Mouse (Mus musculus): ENCODE measurements at regions not wholly inside any gene's neighbourhood (a gene's known extent, or its start where the extent isn't known, plus 50 kb on each side); places are given as distances from the start of the nearest gene placed in this dataset.
"Not testable (repeated sequence)": the region's sequence is repeated elsewhere in the genome, so short reads cannot be mapped to it uniquely, and the experiment has no call there.

DNA sequence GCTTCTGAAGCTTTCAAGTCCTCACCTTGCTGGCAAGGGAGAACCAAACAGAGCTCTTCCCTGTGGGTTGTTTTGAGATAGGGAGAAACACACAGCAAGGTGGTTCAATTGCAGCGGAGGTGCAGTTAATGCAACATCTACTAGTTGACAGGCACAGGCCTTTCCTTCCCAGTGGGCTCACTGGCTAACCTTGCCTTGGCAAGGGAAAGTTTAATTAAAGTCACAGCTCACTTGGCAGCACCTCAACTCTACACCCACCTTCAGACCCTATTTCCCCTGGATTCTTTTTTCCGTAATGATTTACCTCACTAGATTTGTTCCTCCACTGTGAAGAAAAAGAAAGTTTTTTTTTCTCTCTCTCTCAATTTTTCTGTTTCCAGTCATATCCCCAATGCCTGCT is 314.5 kb downstream of the Tlr4 start:
- Histone ChIP-seq H3K9ac (ENCODE audit: low read depth, low read length) (no peak overlapping the region), H3K27me3 (ENCODE audit: control insufficient read depth, insufficient read depth, low read depth, low read length) (no peaks in the 10 kb centered on the region), H3K27ac (ENCODE audit: low read length) (no peak overlapping the region), H3K4me3 (ENCODE audit: low read depth, low read length) (no peak overlapping the region), H3K4me1 (ENCODE audit: control insufficient read depth, insufficient read depth, low read length) (no peaks in the 10 kb centered on the region), H3K9me3 (replicated peaks; ENCODE audit: control insufficient read depth, low read length, poor library complexity, severe bottlenecking) (no peaks in the 10 kb centered on the region), H3K36me3 (ENCODE audit: control insufficient read depth, insufficient read depth, low read length) (no peaks in the 10 kb centered on the region), H3K4me2 (ENCODE audit: low read length) (no peak overlapping the region)
- ATAC-seq, result no peak
- 94% methylated on average over 2 of the region's 2 CpGs for WGBS

GRCm38 (mm10) chr4:67148521-67148920 is 321.1 kb downstream of the Tlr4 start:
- Histone ChIP-seq H3K4me3 (ENCODE audit: low read depth, low read length) (no peak overlapping the region), H3K4me1 (ENCODE audit: control insufficient read depth, insufficient read depth, low read length) (no peaks in the 10 kb centered on the region), H3K9me3 (replicated peaks; ENCODE audit: control insufficient read depth, low read length, poor library complexity, severe bottlenecking) (no peaks in the 10 kb centered on the region), H3K4me2 (ENCODE audit: low read length) (no peak overlapping the region), H3K9ac (ENCODE audit: low read depth, low read length) (no peak overlapping the region), H3K27me3 (ENCODE audit: control insufficient read depth, insufficient read depth, low read depth, low read length) (no peaks in the 10 kb centered on the region), H3K36me3 (ENCODE audit: control insufficient read depth, insufficient read depth, low read length) (no peaks in the 10 kb centered on the region), H3K27ac (ENCODE audit: low read length) (no peak overlapping the region)
- no peak for ATAC-seq
- WGBS, result 65% methylated on average over 2 of the region's 2 CpGs

DNA sequence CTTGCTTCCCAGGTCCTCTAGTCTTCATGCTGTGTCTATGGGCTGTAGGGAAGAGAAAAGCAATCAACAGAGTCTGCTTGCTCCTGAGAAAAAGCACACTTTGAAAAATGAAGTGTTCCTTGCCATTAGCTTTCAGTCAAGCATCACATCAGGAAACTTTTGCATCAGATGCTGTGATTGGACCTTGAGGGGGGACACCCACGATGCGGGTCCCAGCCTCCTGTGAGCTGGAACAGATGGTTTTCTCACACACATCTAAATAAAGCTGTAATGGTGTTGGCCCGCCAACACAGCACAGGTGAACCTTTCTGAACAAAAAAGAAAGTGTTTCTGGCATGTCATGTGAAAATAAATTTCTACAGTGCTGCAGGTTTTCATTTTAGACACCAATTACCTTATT is 335.3 kb downstream of the Tlr4 start:
- Histone ChIP-seq H3K4me3 (ENCODE audit: low read depth, low read length) (no peak overlapping the region), H3K9me3 (replicated peaks; ENCODE audit: control insufficient read depth, low read length, poor library complexity, severe bottlenecking) (no peaks in the 10 kb centered on the region), H3K9ac (ENCODE audit: low read depth, low read length) (no peak overlapping the region), H3K27ac (ENCODE audit: low read length) (no peak overlapping the region), H3K36me3 (ENCODE audit: control insufficient read depth, insufficient read depth, low read length) (no peaks in the 10 kb centered on the region), H3K27me3 (ENCODE audit: control insufficient read depth, insufficient read depth, low read depth, low read length) (no peaks in the 10 kb centered on the region), H3K4me1 (ENCODE audit: control insufficient read depth, insufficient read depth, low read length) (no peaks in the 10 kb centered on the region), H3K4me2 (ENCODE audit: low read length) (no peak overlapping the region)
- WGBS, result 76% methylated on average over 3 of the region's 3 CpGs
- no peak for ATAC-seq

DNA sequence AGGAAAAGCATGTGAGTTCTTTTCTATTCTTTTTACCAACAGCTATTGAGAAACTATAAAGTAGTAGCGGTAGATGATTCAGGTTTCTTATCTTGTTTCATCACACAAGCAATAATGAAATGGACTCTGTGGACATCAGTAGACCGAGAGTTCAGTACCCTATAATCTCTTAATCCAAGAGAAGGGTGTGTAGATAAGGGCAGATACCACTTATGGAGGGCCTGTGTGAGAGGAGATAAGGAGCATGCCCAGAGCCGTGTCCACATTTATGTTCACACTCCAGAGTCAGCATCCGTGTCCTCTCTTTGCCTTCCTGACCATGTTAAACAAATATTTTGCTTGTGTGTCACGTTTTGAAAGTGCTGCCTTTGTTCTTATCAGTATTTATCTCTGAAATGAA is 340.3 kb downstream of the Tlr4 start:
- Histone ChIP-seq H3K27me3 (ENCODE audit: control insufficient read depth, insufficient read depth, low read depth, low read length) (no peaks in the 10 kb centered on the region), H3K4me3 (ENCODE audit: low read depth, low read length) (no peak overlapping the region), H3K9ac (ENCODE audit: low read depth, low read length) (no peak overlapping the region), H3K27ac (ENCODE audit: low read length) (no peak overlapping the region), H3K4me1 (ENCODE audit: control insufficient read depth, insufficient read depth, low read length) (no peaks in the 10 kb centered on the region), H3K36me3 (ENCODE audit: control insufficient read depth, insufficient read depth, low read length) (no peaks in the 10 kb centered on the region), H3K9me3 (replicated peaks; ENCODE audit: control insufficient read depth, low read length, poor library complexity, severe bottlenecking) (no peaks in the 10 kb centered on the region), H3K4me2 (ENCODE audit: low read length) (no peak overlapping the region)
- WGBS, result 70% methylated on average over 5 of the region's 5 CpGs
- ATAC-seq, result no peak

- Histone ChIP-seq H3K27me3 (ENCODE audit: control insufficient read depth, insufficient read depth, low read depth, low read length) (no peaks in the 10 kb centered on the region), H3K4me1 (ENCODE audit: control insufficient read depth, insufficient read depth, low read length) (no peaks in the 10 kb centered on the region), H3K4me3 (ENCODE audit: low read depth, low read length) (no peak overlapping the region), H3K9me3 (replicated peaks; ENCODE audit: control insufficient read depth, low read length, poor library complexity, severe bottlenecking) (no peaks in the 10 kb centered on the region), H3K4me2 (ENCODE audit: low read length) (no peak overlapping the region), H3K27ac (ENCODE audit: low read length) (no peak overlapping the region), H3K9ac (ENCODE audit: low read depth, low read length) (no peak overlapping the region), H3K36me3 (ENCODE audit: control insufficient read depth, insufficient read depth, low read length) (no peaks in the 10 kb centered on the region)
- ATAC-seq, result no peak
- 82% methylated on average over 2 of the region's 2 CpGs for whole genome bisulfite sequencing
Measured at GRCm38 (mm10) chr4:67187725-67188510, 360.5 kb downstream of the Tlr4 start.

DNA sequence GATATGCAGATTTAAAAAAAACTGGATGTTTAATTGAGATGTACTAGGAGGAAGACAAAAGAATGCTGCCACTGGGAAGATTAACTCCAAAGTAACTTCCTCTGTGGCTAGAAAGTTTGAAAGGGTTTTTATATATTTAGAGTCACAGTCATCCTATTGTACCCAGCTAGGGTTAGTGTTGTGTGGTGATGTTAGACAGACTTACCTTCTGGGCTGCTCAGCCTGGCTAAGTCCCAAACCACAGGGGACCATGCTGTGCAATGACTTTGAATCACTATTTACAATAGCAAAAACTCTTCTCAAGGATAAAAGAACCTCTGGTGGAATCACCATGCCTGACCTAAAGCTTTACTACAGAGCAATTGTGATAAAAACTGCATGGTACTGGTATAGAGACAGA is 363.2 kb downstream of the Tlr4 start:
- no peak for ATAC-seq
- Histone ChIP-seq H3K4me1 (ENCODE audit: control insufficient read depth, insufficient read depth, low read length) (no peaks in the 10 kb centered on the region), H3K36me3 (ENCODE audit: control insufficient read depth, insufficient read depth, low read length) (no peaks in the 10 kb centered on the region), H3K27me3 (ENCODE audit: control insufficient read depth, insufficient read depth, low read depth, low read length) (no peaks in the 10 kb centered on the region), H3K4me3 (ENCODE audit: low read depth, low read length) (no peak overlapping the region), H3K4me2 (ENCODE audit: low read length) (no peak overlapping the region), H3K9me3 (replicated peaks; ENCODE audit: control insufficient read depth, low read length, poor library complexity, severe bottlenecking) (no peaks in the 10 kb centered on the region), H3K9ac (ENCODE audit: low read depth, low read length) (no peak overlapping the region), H3K27ac (ENCODE audit: low read length) (no peak overlapping the region)

DNA sequence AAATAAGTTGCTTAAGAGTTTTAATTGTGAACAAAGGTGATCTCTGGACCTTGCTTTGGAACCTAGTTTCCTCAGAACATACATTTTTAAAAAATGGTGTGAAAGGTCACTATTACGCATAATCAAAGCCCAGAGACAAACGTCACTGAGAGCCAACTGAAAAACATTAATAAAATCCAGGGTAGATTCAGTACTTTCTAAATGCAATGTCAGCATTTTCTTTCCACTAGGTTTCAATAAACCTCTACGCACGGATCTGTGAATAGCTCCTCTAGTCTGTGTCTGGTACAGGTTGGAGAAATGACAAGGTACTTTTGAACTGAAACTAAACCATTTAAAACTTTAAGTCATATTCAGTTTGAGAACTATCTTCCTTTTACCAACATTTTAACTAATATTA is 367.0 kb downstream of the Tlr4 start:
- no peaks in the 10 kb centered on the region for H3K27me3 ChIP-seq (ENCODE audit: control insufficient read depth, insufficient read depth, low read depth, low read length)
- no peak overlapping the region for H3K4me2 ChIP-seq (ENCODE audit: low read length)
- ATAC-seq, result no peak
- H3K27ac ChIP-seq (ENCODE audit: low read length), result no peak overlapping the region
- H3K36me3 ChIP-seq (ENCODE audit: control insufficient read depth, insufficient read depth, low read length), result no peaks in the 10 kb centered on the region
- 82% methylated on average over 4 of the region's 4 CpGs for WGBS
- H3K9ac ChIP-seq (ENCODE audit: low read depth, low read length), result no peak overlapping the region
- H3K4me3 ChIP-seq (ENCODE audit: low read depth, low read length), result no peak overlapping the region
- no peaks in the 10 kb centered on the region for H3K4me1 ChIP-seq (ENCODE audit: control insufficient read depth, insufficient read depth, low read length)
- H3K9me3 ChIP-seq (replicated peaks; ENCODE audit: control insufficient read depth, low read length, poor library complexity, severe bottlenecking), result no peaks in the 10 kb centered on the region

DNA sequence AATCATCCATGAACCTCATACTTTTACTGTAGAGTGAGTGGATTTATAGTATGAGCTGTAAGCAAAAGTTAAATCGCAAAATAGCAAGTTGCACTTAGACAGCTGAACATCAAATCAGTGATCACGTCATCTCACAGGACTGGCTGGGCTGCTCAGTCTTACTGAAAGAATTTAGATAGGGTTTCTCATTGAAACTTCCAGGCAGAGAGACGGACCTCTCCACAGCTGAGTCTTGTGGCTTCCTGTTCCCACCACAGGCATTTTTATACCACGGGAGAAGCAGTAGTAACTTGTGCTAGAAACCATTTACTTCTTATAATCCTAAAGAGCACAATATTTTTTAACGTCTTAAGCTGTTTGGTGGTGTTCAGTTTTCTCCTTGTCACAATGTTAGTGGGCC is 369.5 kb downstream of the Tlr4 start:
- Histone ChIP-seq H3K4me2 (ENCODE audit: low read length) (no peak overlapping the region), H3K9ac (ENCODE audit: low read depth, low read length) (no peak overlapping the region), H3K36me3 (ENCODE audit: control insufficient read depth, insufficient read depth, low read length) (no peaks in the 10 kb centered on the region), H3K4me1 (ENCODE audit: control insufficient read depth, insufficient read depth, low read length) (no peaks in the 10 kb centered on the region), H3K4me3 (ENCODE audit: low read depth, low read length) (no peak overlapping the region), H3K9me3 (replicated peaks; ENCODE audit: control insufficient read depth, low read length, poor library complexity, severe bottlenecking) (no peaks in the 10 kb centered on the region), H3K27me3 (ENCODE audit: control insufficient read depth, insufficient read depth, low read depth, low read length) (no peaks in the 10 kb centered on the region), H3K27ac (ENCODE audit: low read length) (no peak overlapping the region)
- WGBS, result 90% methylated on average over 5 of the region's 5 CpGs
- no peak for ATAC-seq

- not testable (repeated sequence) for H3K36me3 ChIP-seq (ENCODE audit: control insufficient read depth, insufficient read depth, low read length); ATAC-seq; H3K27ac ChIP-seq (ENCODE audit: low read length); H3K4me1 ChIP-seq (ENCODE audit: control insufficient read depth, insufficient read depth, low read length); H3K27me3 ChIP-seq (ENCODE audit: control insufficient read depth, insufficient read depth, low read depth, low read length); H3K4me2 ChIP-seq (ENCODE audit: low read length); H3K9me3 ChIP-seq (replicated peaks; ENCODE audit: control insufficient read depth, low read length, poor library complexity, severe bottlenecking); H3K4me3 ChIP-seq (ENCODE audit: low read depth, low read length); H3K9ac ChIP-seq (ENCODE audit: low read depth, low read length)
Measured at GRCm38 (mm10) chr4:67208406-67208805, 381.0 kb downstream of the Tlr4 start.
